Comparison of ENCODE assay signal across 12 mouse cellular contexts in genomic region chr7:24437981-24438380, GRCm38 (mm10). TPM values are rescaled to one million over a fixed set of nuclear protein-coding genes. Genes with fewer than 3 reads are reported as not detected.
A peak's percentile ranks its signal among the peaks of the same experiment; 100 is the strongest.
DNase-seq lines count a peak whose midpoint lies in the region; ATAC-seq lines count a peak whose summit lies in the region.
"Had no signal": no experiment of that assay in that cellular context is flagged by ENCODE, and none has a peak within 500 bp of the region (broad histone marks: within the 10 kb centered on the region; RNA-seq: fewer than 3 reads in every experiment).

No protein-coding gene starts in this region.

- no peak for ATAC-seq in forebrain, embryonic 15.5 days (replicated peaks)
- no peak for ATAC-seq in monocyte, adult 5-6 weeks (replicated peaks; ENCODE audit: insufficient number of reproducible peaks, low FRiP score, low TSS enrichment, poor library complexity, severe bottlenecking)

- 77% methylated on average over 10 of the region's 10 CpGs for WGBS in forebrain, embryonic 15.5 days

- H3K27me3 ChIP-seq in forebrain, embryonic 15.5 days, result no peaks in the 10 kb centered on the region

- no peak overlapping the region for H3K4me3 ChIP-seq in forebrain, embryonic 15.5 days

- no peaks in the 10 kb centered on the region for H3K9me3 ChIP-seq in forebrain, embryonic 15.5 days

- H3K36me3 ChIP-seq in forebrain, embryonic 15.5 days, result no peaks in the 10 kb centered on the region

- no peak overlapping the region for H3K4me2 ChIP-seq in forebrain, embryonic 15.5 days (replicated peaks)

- peak; percentile 73 for DNase-seq in layer of hippocampus, adult 11-12 months (ENCODE audit: low spot score)
- DNase-seq in layer of hippocampus, postnatal 25 days (ENCODE audit: extremely low spot score in 1 of 2, low spot score in 1 of 2), result no peak
- DNase-seq in cerebellum, postnatal 10 days, result peak; percentile 76 to 78
- DNase-seq in gastrocnemius, postnatal 10 days, result peak; percentile 59
- peak; percentile 60 to 67 for DNase-seq in right cerebral cortex, adult 2 months (ENCODE audit: low spot score in 2 of 2)
- DNase-seq in thymus, postnatal 25 days, result no peak
- DNase-seq: liver had no signal

- no peak overlapping the region for H3K9ac ChIP-seq in forebrain, embryonic 15.5 days (replicated peaks)

- H3K4me1 ChIP-seq in forebrain, embryonic 15.5 days, result no peaks in the 10 kb centered on the region

- no peak overlapping the region for H3K27ac ChIP-seq in forebrain, embryonic 15.5 days (replicated peaks)

RNA-seq across cellular contexts. Expression of gene Irgc1, which starts 14.1 kb away (rescaled TPM):
- total RNA-seq in layer of hippocampus, postnatal 25 days (2021), result not detected
- under 1 TPM in 1 of 2 experiments, not detected in 1; 0.21 TPM for total RNA-seq in gastrocnemius, postnatal 10 days (2021)
- not detected in 2 replicates for polyA plus RNA-seq in forebrain, embryonic 15.5 days (2015; fragmentation: Nextera tagmentation; extraction: Ambion mirVana)
- 1.7 TPM in 1 of 3 replicates, not detected in the others for total RNA-seq in monocyte, adult 5-6 weeks (2017)
- total RNA-seq: adrenal gland, postnatal 4 days; midbrain, postnatal 0 days had no signal
- polyA plus RNA-seq: intestine, embryonic 14.5 days; midbrain, postnatal 0 days had no signal

RNA-seq across cellular contexts. Expression of gene Plaur, which starts 24.3 kb away (rescaled TPM):
- total RNA-seq in layer of hippocampus, postnatal 25 days (2021), result 1 to 10 TPM in 1 of 2 experiments, under 1 TPM in 1; 0.40 to 1.0 TPM
- 1 to 10 TPM; 2.0 to 3.0 TPM for total RNA-seq in gastrocnemius, postnatal 10 days (2021)
- 1.3 and 1.6 TPM in 2 replicates for polyA plus RNA-seq in forebrain, embryonic 15.5 days (2015; fragmentation: Nextera tagmentation; extraction: Ambion mirVana)
- total RNA-seq in monocyte, adult 5-6 weeks (2017), result 286 to 300 TPM (median 297 TPM) in 3 replicates

RNA-seq across cellular contexts. Expression of gene Smg9, which starts 38.6 kb away (rescaled TPM):
- 10 to 100 TPM; 32.9 to 37.9 TPM for total RNA-seq in layer of hippocampus, postnatal 25 days (2021)
- total RNA-seq in gastrocnemius, postnatal 10 days (2021), result 10 to 100 TPM; 15.4 to 17.1 TPM
- polyA plus RNA-seq in forebrain, embryonic 15.5 days (2015; fragmentation: Nextera tagmentation; extraction: Ambion mirVana), result 33.4 and 36.6 TPM in 2 replicates
- 20.1 to 30.8 TPM (median 22.6 TPM) in 3 replicates for total RNA-seq in monocyte, adult 5-6 weeks (2017)

RNA-seq across cellular contexts. Expression of gene Cadm4, which starts 43.8 kb away (rescaled TPM):
- total RNA-seq in layer of hippocampus, postnatal 25 days (2021), result 100 to 1,000 TPM; 156 to 179 TPM
- total RNA-seq in gastrocnemius, postnatal 10 days (2021), result 10 to 100 TPM; 14.7 to 17.4 TPM
- polyA plus RNA-seq in forebrain, embryonic 15.5 days (2015; fragmentation: Nextera tagmentation; extraction: Ambion mirVana), result 70.1 and 76.4 TPM in 2 replicates
- total RNA-seq in monocyte, adult 5-6 weeks (2017), result not detected in 3 replicates

Comparison
In these comparisons a context has a peak if more than half of its experiments do, and no peak if none do; other contexts are left out.
1. DNase-seq: peak in layer of hippocampus, adult 11-12 months (single experiment), cerebellum, postnatal 10 days (2 of 2), gastrocnemius, postnatal 10 days (single experiment) and right cerebral cortex, adult 2 months (2 of 2); none in layer of hippocampus, postnatal 25 days (0 of 2) and thymus, postnatal 25 days (single experiment).
2. RNA of gene Plaur, which starts 24.3 kb away (total RNA-seq): 286 to 300 TPM in monocyte, adult 5-6 weeks; 2.0 to 3.0 TPM in gastrocnemius, postnatal 10 days and 0.40 to 1.0 TPM in layer of hippocampus, postnatal 25 days; every median in the first group is over 10 times any median in the second.